Mouse (Mus musculus) megakaryocyte, embryonic 14.5 days (primary cell): ENCODE measurements around the gene Acsbg2.

Source experiments
- FLI1 ChIP-seq: IDR thresholded peaks from 2 replicates; pipeline ENCODE4 v1.6.1; 2012; ENCODE audit warnings: low read length, inconsistent platforms, mixed read lengths
- GATA1 ChIP-seq: IDR thresholded peaks from 3 replicates; pipeline ENCODE4 v1.6.1; 2012; ENCODE audit warnings: mixed read lengths, low read length, inconsistent platforms, borderline replicate concordance

- TF ChIP-seq GATA1 (no peak), FLI1 (no peak)
These were observed 10.6 kb upstream of the Acsbg2 start for GRCm38 (mm10) chr17:56884809-56885208.
